In genomic region chr9:71215248-71216035, GRCm38 (mm10) we compare ENCODE assay signal across 8 mouse cellular contexts. TPM values are rescaled to one million over a fixed set of nuclear protein-coding genes. Genes with fewer than 3 reads are reported as not detected.
DNase-seq lines count a peak whose midpoint lies in the region; ATAC-seq lines count a peak whose summit lies in the region.

Gene Aldh1a2 (plus strand): TSS chr9:71215789.

- H3K9me3 ChIP-seq in hindbrain, embryonic 12.5 days (replicated peaks), result no peaks in the 10 kb centered on the region
- H3K9me3 ChIP-seq in limb, embryonic 13.5 days, result no peaks in the 10 kb centered on the region
- H3K9me3 ChIP-seq in midbrain, embryonic 13.5 days, result no peaks in the 10 kb centered on the region

- no peak within 1 kb of the TSS for H3K27ac ChIP-seq in hindbrain, embryonic 12.5 days
- no peak within 1 kb of the TSS for H3K27ac ChIP-seq in limb, embryonic 13.5 days
- no peak within 1 kb of the TSS for H3K27ac ChIP-seq in midbrain, embryonic 13.5 days

- H3K4me2 ChIP-seq in hindbrain, embryonic 12.5 days (replicated peaks), result peak within 1 kb of the TSS; percentile 62
- H3K4me2 ChIP-seq in limb, embryonic 13.5 days (replicated peaks), result peak within 1 kb of the TSS; percentile 76
- H3K4me2 ChIP-seq in midbrain, embryonic 13.5 days (replicated peaks), result peak within 1 kb of the TSS; percentile 64

- peak within 1 kb of the TSS; percentile 42 for H3K4me3 ChIP-seq in hindbrain, embryonic 12.5 days
- H3K4me3 ChIP-seq in limb, embryonic 13.5 days, result peak within 1 kb of the TSS; percentile 49
- H3K4me3 ChIP-seq in midbrain, embryonic 13.5 days (replicated peaks), result peak within 1 kb of the TSS; percentile 42

- peak; percentile 60 for DNase-seq in ES-CJ7 (ENCODE audit: low read depth, low spot score)
- DNase-seq in adrenal gland, postnatal 25 days, result peak; percentile 82
- DNase-seq in gastrocnemius, adult 18-20 months (ENCODE audit: low spot score), result peak; percentile 60
- peak; percentile 62 for DNase-seq in splenic B cell, adult 2 months (ENCODE audit: low read depth, low spot score)

- H3K9ac ChIP-seq in hindbrain, embryonic 12.5 days, result peak within 1 kb of the TSS; percentile 35
- H3K9ac ChIP-seq in limb, embryonic 13.5 days, result peak within 1 kb of the TSS; percentile 59
- H3K9ac ChIP-seq in midbrain, embryonic 13.5 days (replicated peaks), result peak within 1 kb of the TSS; percentile 8; the same call in 1 of the 2 replicates

- WGBS in hindbrain, embryonic 12.5 days, result under 1% methylated on average over 96 of the region's 97 CpGs
- under 1% methylated on average over 93 of the region's 97 CpGs for WGBS in limb, embryonic 13.5 days
- WGBS in midbrain, embryonic 13.5 days, result under 1% methylated on average over 80 of the region's 97 CpGs

- peaks cover 64% of the 10 kb centered on the region for H3K27me3 ChIP-seq in hindbrain, embryonic 12.5 days
- H3K27me3 ChIP-seq in limb, embryonic 13.5 days, result peaks cover 71% of the 10 kb centered on the region
- H3K27me3 ChIP-seq in midbrain, embryonic 13.5 days, result peaks cover 73% of the 10 kb centered on the region
- peaks cover 6% of the 10 kb centered on the region; the same call in 1 of the 2 replicates for H3K27me3 ChIP-seq in splenic B cell, adult 2 months (ENCODE audit: control insufficient read depth, insufficient read depth, low read length, poor library complexity, severe bottlenecking)

- peak; percentile 58; the same call in 1 of the 2 replicates for ATAC-seq in hindbrain, embryonic 12.5 days (ENCODE audit: low FRiP score)
- peak; percentile 84 for ATAC-seq in limb, embryonic 13.5 days (ENCODE audit: low FRiP score, low read depth)
- ATAC-seq in midbrain, embryonic 13.5 days, result peak; percentile 73
- no peak for ATAC-seq in inflammation-experienced regulatory T-cells, adult 6 months

- peaks cover 14% of the 10 kb centered on the region for H3K4me1 ChIP-seq in hindbrain, embryonic 12.5 days
- H3K4me1 ChIP-seq in limb, embryonic 13.5 days, result peaks cover 15% of the 10 kb centered on the region
- peaks cover 17% of the 10 kb centered on the region for H3K4me1 ChIP-seq in midbrain, embryonic 13.5 days (replicated peaks)

- H3K36me3 ChIP-seq in hindbrain, embryonic 12.5 days, result no peaks in the 10 kb centered on the region
- H3K36me3 ChIP-seq in limb, embryonic 13.5 days, result no peaks in the 10 kb centered on the region
- no peaks in the 10 kb centered on the region for H3K36me3 ChIP-seq in midbrain, embryonic 13.5 days
- no peaks in the 10 kb centered on the region for H3K36me3 ChIP-seq in splenic B cell, adult 2 months (ENCODE audit: control insufficient read depth, insufficient read depth, low read length, poor library complexity, severe bottlenecking)

RNA-seq across cellular contexts. Expression of gene Aldh1a2, which starts in this region (rescaled TPM):
- total RNA-seq in adrenal gland, postnatal 25 days (2021), result 73.6 and 78.5 TPM in 2 replicates
- total RNA-seq in gastrocnemius, adult 18-20 months (2021), result 1 to 10 TPM; 1.8 to 8.9 TPM
- 9.3 and 14.8 TPM in 2 replicates for polyA plus RNA-seq in hindbrain, embryonic 12.5 days (2016; fragmentation: Nextera tagmentation; extraction: Ambion mirVana)
- 113 and 119 TPM in 2 replicates for polyA plus RNA-seq in limb, embryonic 13.5 days (2015; fragmentation: Nextera tagmentation; extraction: Ambion mirVana)
- polyA plus RNA-seq in midbrain, embryonic 13.5 days (2015; fragmentation: Nextera tagmentation; extraction: Ambion mirVana), result 5.0 and 8.6 TPM in 2 replicates
- under 1 TPM in 1 of 3 experiments, not detected in 2; 0.20 TPM for polyA plus RNA-seq in inflammation-experienced regulatory T-cells, adult 6 months (2017; shearing (Covaris generic))

Comparison
In these comparisons a context has a peak if more than half of its experiments do, and no peak if none do; other contexts are left out.
1. H3K9ac ChIP-seq: peak in every context shown above with its lines; median percentile 59 in limb, embryonic 13.5 days; 35 in hindbrain, embryonic 12.5 days; 8 in midbrain, embryonic 13.5 days.